Mouse (Mus musculus) stomach, postnatal 0 days (tissue): ENCODE data around the gene Sptb.

Source experiments
- CTCF ChIP-seq: IDR thresholded peaks from 2 replicates; pipeline ENCODE4 v1.5.1; 2016; ENCODE audit warnings: antibody characterized with exemption, low read depth, mild to moderate bottlenecking, moderate library complexity
- EP300 ChIP-seq: optimal IDR thresholded peaks from 2 replicates; pipeline ENCODE3; 2016; ENCODE audit warnings: antibody characterized with exemption

DNA sequence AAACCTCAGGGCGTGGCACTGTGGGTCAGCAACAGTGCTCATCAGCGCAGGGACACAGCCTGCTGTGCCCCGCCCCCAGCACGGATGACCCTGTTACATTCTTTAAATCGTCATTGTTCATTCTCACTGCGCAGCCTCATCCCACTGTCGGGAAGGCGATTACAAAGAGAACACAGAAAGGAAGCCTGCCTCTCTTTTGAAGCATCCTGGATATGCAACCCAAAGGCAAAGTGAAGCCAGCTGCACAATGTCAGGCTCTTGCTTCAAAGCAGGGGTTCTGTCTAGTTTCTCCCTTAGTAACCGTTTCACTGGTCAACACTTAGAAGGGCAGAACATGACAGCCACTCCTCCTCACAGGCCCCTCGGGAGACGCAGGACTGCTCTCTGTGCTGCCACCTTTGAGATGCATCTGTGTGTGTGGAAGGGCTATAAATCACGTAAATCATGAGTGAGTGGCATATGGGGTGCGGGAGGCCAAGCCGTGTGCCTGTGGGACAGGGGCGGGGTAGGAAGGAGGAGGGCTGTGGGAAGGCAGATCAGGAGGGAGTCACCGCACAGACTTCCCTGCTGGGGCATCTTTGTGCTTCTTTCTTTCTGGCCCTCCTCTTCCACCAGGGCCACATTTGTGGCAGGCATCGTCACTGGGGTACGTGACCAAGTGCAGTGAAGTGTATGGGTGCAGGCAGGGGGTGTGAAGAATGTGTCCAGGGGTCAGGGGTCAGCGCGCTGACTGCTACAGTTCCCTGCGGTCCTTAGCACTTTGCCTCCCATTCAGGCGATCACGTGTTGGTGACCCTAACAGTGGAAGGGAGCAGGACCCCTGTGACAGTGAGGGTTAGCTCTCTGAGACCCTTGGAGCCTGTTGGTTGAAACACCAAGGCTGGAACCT lies 64.9 kb downstream of the Sptb start:
- TF ChIP-seq EP300 (no peak), CTCF (no peak)
